Mouse (Mus musculus) myocyte (in vitro differentiated cells): Measurements from ENCODE around the gene Nedd9. TPM values are rescaled to one million over a fixed set of nuclear protein-coding genes. Genes with fewer than 3 reads are reported as not detected.
A peak's percentile ranks its signal among the peaks of the same experiment; 100 is the strongest.

ENCODE experiments used
- H3K27me3 ChIP-seq: one replicate; pipeline ENCODE4 v1.6.1; 2011; ENCODE audit not compliant: control insufficient read depth, insufficient read depth, insufficient read length
- H3K36me3 ChIP-seq: one replicate; pipeline ENCODE4 v1.6.1; 2011; ENCODE audit not compliant: control insufficient read depth, insufficient read depth
- H3K4me2 ChIP-seq: one replicate; pipeline ENCODE4 v1.6.1; 2011; ENCODE audit warnings: low read depth, control low read depth
- H3K4me3 ChIP-seq: one replicate; pipeline ENCODE4 v1.5.1; 2011; ENCODE audit warnings: mild to moderate bottlenecking, control low read depth, moderate library complexity
- H3K79me2 ChIP-seq: one replicate; pipeline ENCODE4 v1.6.1; 2011; ENCODE audit not compliant: control insufficient read depth, insufficient read depth
- H3ac ChIP-seq: one replicate; pipeline ENCODE4 v1.6.1; 2011; ENCODE audit not compliant: control insufficient read depth, insufficient read length
- CEBPB ChIP-seq: IDR thresholded peaks from 2 replicates; pipeline ENCODE4 v1.6.1; 2011; ENCODE audit warnings: mild to moderate bottlenecking, moderate library complexity; ENCODE audit not compliant: poor library complexity, insufficient read depth, severe bottlenecking
- E2F4 ChIP-seq: IDR thresholded peaks from one replicate; pipeline ENCODE4 v1.6.1; 2011; ENCODE audit warnings: mild to moderate bottlenecking, control low read depth, moderate library complexity; ENCODE audit not compliant: insufficient read depth
- MAX ChIP-seq: IDR thresholded peaks from one replicate; pipeline ENCODE4 v1.6.1; 2011; ENCODE audit warnings: low read depth, mild to moderate bottlenecking, control low read depth
- MYOD1 ChIP-seq, 3 experiments: IDR thresholded peaks; one replicate each; pipeline ENCODE4 v1.6.1; 2011; ENCODE audit warnings: control low read depth in 2 of 3, low read depth in 2 of 3, mild to moderate bottlenecking in 2 of 3, moderate library complexity in 1 of 3; ENCODE audit not compliant: insufficient read length in 2 of 3, control insufficient read depth in 1 of 3
- MYOG ChIP-seq, 3 experiments: IDR thresholded peaks; one replicate each; pipeline ENCODE4 v1.6.1; 2011; ENCODE audit warnings: control low read depth in 2 of 3, low read depth in 2 of 3, mild to moderate bottlenecking in 2 of 3; ENCODE audit not compliant: insufficient read length in 2 of 3, control insufficient read depth in 1 of 3, insufficient read depth in 1 of 3
- POLR2A ChIP-seq: IDR thresholded peaks from one replicate; pipeline ENCODE4 v1.6.1; 2011; ENCODE audit warnings: low read depth, mild to moderate bottlenecking, control low read depth, moderate library complexity; ENCODE audit not compliant: insufficient read length
- POLR2AphosphoS2 ChIP-seq: IDR thresholded peaks from one replicate; pipeline ENCODE4 v1.6.1; 2011; ENCODE audit warnings: low read depth, control low read depth; ENCODE audit not compliant: insufficient read length
- REST ChIP-seq: IDR thresholded peaks from one replicate; pipeline ENCODE4 v1.6.1; 2011; ENCODE audit warnings: mild to moderate bottlenecking, control low read depth, moderate library complexity; ENCODE audit not compliant: insufficient read depth, insufficient read length
- SRF ChIP-seq: IDR thresholded peaks from one replicate; pipeline ENCODE4 v1.6.1; 2011; ENCODE audit warnings: low read depth; ENCODE audit not compliant: control insufficient read depth, insufficient read length
- TCF12 ChIP-seq: IDR thresholded peaks from one replicate; pipeline ENCODE4 v1.6.1; 2011; ENCODE audit warnings: mild to moderate bottlenecking, control low read depth; ENCODE audit not compliant: poor library complexity, insufficient read depth, severe bottlenecking
- TCF3 ChIP-seq: IDR thresholded peaks from one replicate; pipeline ENCODE4 v1.6.1; 2011; ENCODE audit warnings: low read depth, control low read depth; ENCODE audit not compliant: insufficient read length
- USF1 ChIP-seq: IDR thresholded peaks from one replicate; pipeline ENCODE4 v1.6.1; 2011; ENCODE audit warnings: low read depth, mild to moderate bottlenecking, control low read depth, moderate library complexity
- polyA plus RNA-seq: library from polyadenylated mRNA; unstranded; fragments of >200 nt; fragmentation: generic; extraction: Trizol; gene quantifications from one replicate; pipeline ENCODE4 v1.2.1, GENCODE M21; 2012; ENCODE audit warnings: missing spikeins

Gene Nedd9
- polyA plus RNA-seq, 1 experiment = 11.6 TPM

DNA sequence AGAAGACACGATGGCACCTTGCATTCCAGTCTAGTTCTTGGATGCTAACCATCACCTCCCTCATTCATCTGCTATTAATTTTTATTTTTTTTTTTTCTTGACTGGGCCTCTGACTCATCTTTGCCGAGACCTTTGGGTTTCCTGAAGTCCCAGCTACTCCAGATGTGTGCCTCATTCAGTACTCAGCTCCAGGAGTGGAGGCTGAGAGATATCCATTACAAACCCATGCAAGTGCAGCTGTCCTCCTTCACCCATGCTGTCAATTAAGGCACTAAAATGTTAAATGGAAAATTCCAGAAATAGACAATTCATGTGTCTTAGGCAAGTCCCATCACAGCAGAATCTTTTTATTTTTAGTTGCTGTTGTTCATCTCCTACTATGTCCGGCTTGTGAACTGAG, 55.4 kb downstream of the Nedd9 start:
- no peak overlapping the region for H3ac ChIP-seq

DNA sequence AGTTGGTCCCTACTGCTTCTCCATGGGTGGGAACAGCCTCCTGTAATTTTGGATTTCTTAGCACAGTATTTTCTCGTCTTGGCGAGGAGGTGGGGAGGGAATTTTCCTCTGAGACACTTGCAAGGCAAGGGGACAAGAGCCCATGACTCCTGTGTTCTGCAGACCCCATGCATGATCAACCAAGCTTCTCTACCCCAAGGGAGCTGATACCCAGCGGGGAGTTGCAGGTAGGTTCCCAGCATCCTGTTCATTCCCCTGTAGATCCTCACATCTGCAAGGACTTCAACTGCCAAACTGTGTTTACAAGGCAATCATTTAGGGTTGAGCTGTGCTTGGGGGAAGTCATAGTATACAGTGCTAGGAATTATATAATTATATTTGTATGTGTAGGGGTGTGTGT, 60.1 kb downstream of the Nedd9 start:
- no peaks in the 10 kb centered on the region for H3K79me2 ChIP-seq
- no peak overlapping the region for H3K4me2 ChIP-seq
- H3K36me3 ChIP-seq = no peaks in the 10 kb centered on the region
- no peaks in the 10 kb centered on the region for H3K27me3 ChIP-seq
- no peak overlapping the region for H3K4me3 ChIP-seq
- H3ac ChIP-seq = no peak overlapping the region
- TF ChIP-seq E2F4 (no peak), POLR2A (no peak), USF1 (no peak), SRF (no peak), REST (no peak), TCF12 (no peak), MYOD1 (IDR thresholded peaks at IDR 0.05; ENCODE audit: control insufficient read depth in 1 of 3, insufficient read length in 2 of 3, low read depth in 2 of 3) (no peak), MYOG (IDR thresholded peaks at IDR 0.05; ENCODE audit: control insufficient read depth in 1 of 3, insufficient read depth in 1 of 3, insufficient read length in 2 of 3, low read depth in 2 of 3) (no peak), TCF3 (no peak), MAX (no peak), POLR2AphosphoS2 (no peak), CEBPB (no peak)

More for the DNA sequence above, 55.4 kb downstream of the Nedd9 start:
- Histone ChIP-seq H3K4me3 (no peak overlapping the region), H3K36me3 (no peaks in the 10 kb centered on the region), H3K79me2 (no peaks in the 10 kb centered on the region), H3K4me2 (peak overlapping the region; percentile 67), H3K27me3 (no peaks in the 10 kb centered on the region)
- TF ChIP-seq TCF12 = peak; percentile 73
- TF ChIP-seq MAX = no peak
- TF ChIP-seq MYOD1 (IDR thresholded peaks at IDR 0.05; ENCODE audit: control insufficient read depth in 1 of 3, insufficient read length in 2 of 3, low read depth in 2 of 3) = peak; percentile 89 to 93 (median 92)
- no peak for TF ChIP-seq POLR2A

DNA sequence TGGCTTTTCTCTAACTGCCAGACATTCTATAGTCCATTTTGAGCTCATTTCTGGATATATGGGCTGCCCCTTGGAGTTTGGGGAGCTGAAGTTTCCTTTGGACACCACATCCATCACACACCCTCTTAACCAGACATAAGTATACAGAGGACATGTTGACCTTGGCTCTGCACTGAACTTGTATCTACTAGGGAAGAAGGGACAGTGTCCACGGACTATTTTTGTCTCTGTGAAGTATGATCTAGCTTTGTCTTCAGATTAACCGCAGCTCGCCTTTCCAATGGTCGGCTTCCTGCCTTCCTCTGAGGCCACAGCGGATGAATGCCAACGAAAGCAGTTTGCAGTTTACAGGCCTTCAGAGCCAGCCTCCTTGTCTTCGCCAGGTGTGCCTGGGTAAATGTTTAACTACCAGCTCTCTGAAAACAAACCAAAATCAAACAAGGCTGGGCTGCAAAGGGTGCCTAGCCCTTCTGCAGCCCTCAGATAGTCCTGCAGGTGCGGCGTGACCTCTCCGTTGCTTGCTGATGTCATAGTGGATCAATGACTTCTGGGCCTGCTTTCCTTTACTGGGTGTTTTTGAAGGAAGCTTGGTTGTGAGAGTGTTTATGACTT, 63.6 kb downstream of the Nedd9 start:
- Histone ChIP-seq H3K27me3 (no peaks in the 10 kb centered on the region), H3ac (no peak overlapping the region), H3K4me2 (no peak overlapping the region), H3K4me3 (no peak overlapping the region), H3K79me2 (no peaks in the 10 kb centered on the region), H3K36me3 (no peaks in the 10 kb centered on the region)
- no peak for TF ChIP-seq REST
- no peak for TF ChIP-seq E2F4
- no peak for TF ChIP-seq MAX
- TF ChIP-seq POLR2A = no peak
- TF ChIP-seq MYOG (IDR thresholded peaks at IDR 0.05; ENCODE audit: control insufficient read depth in 1 of 3, insufficient read depth in 1 of 3, insufficient read length in 2 of 3, low read depth in 2 of 3) = no peak
- TF ChIP-seq USF1 = no peak
- TF ChIP-seq TCF3 = no peak
- TF ChIP-seq MYOD1 (IDR thresholded peaks at IDR 0.05; ENCODE audit: control insufficient read depth in 1 of 3, insufficient read length in 2 of 3, low read depth in 2 of 3) = no peak
- TF ChIP-seq CEBPB = no peak
- no peak for TF ChIP-seq POLR2AphosphoS2
- TF ChIP-seq SRF = no peak
- TF ChIP-seq TCF12 = no peak

DNA sequence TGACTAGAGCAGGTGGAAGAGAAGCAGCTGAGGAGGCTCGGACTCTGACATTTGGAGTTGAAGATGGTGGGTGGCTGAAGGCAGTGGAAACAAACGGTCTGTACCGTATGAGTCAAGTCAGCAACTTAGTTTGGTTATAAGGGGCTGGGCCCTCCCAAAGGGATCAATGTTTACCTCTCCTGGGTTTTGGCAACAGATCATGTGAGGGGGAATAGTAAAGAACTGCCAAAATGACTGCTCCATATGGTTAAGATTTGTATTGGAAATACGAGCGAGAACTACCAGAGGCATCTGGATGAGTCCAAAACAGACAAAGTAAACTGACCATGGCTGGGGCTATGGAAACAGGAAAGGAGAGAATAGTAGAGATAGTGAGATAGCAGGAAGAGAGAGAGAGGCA, 64.6 kb downstream of the Nedd9 start:
- H3K79me2 ChIP-seq = no peaks in the 10 kb centered on the region
- no peak overlapping the region for H3K4me2 ChIP-seq
- TF ChIP-seq REST (no peak), SRF (no peak), TCF12 (no peak), CEBPB (no peak), USF1 (no peak), MYOD1 (IDR thresholded peaks at IDR 0.05; ENCODE audit: control insufficient read depth in 1 of 3, insufficient read length in 2 of 3, low read depth in 2 of 3) (peak in 2 of 3 experiments; percentile 14 to 35)
- H3K36me3 ChIP-seq = no peaks in the 10 kb centered on the region
- no peak overlapping the region for H3K4me3 ChIP-seq
- H3ac ChIP-seq = no peak overlapping the region
- H3K27me3 ChIP-seq = no peaks in the 10 kb centered on the region

DNA sequence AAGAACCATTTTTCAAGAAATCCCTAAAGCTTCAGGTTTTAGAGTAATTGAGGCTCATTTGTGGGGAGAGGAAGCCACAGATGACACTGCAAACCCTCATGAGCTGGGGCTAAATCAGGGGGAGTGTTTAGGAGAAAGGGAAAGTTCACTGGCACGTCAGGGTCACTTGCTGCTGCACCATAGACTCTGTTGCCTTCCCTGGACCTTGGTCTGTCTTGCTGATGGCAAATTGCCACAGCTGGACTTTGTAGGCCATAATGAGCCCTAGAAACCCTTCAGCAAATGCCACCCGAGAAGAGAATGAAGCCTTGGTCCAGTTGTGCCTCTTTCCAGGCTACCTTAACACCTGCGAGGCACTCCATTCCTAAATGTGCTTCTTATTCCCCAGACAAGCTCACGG, 66.8 kb downstream of the Nedd9 start:
- TF ChIP-seq MYOG (IDR thresholded peaks at IDR 0.05; ENCODE audit: control insufficient read depth in 1 of 3, insufficient read depth in 1 of 3, insufficient read length in 2 of 3, low read depth in 2 of 3) (no peak), USF1 (no peak), E2F4 (no peak), TCF12 (no peak), CEBPB (no peak), MAX (no peak), REST (no peak)
- Histone ChIP-seq H3K4me2 (no peak overlapping the region), H3K4me3 (no peak overlapping the region), H3K27me3 (no peaks in the 10 kb centered on the region), H3K36me3 (no peaks in the 10 kb centered on the region), H3ac (no peak overlapping the region), H3K79me2 (no peaks in the 10 kb centered on the region)
